Mouse (Mus musculus) liver, embryonic 16.5 days (tissue): ENCODE data around the gene Arl4c. TPM values are rescaled to one million over a fixed set of nuclear protein-coding genes. Genes with fewer than 3 reads are reported as not detected.
"Not testable (repeated sequence)": the region's sequence is repeated elsewhere in the genome, so short reads cannot be mapped to it uniquely, and the experiment has no call there.

Experiments
- ATAC-seq: fragments of 200-750 bp; cut with Nextera tagmentation; 2 replicates; pipeline ENCODE4 v1.8.0; 2017; ENCODE audit warnings: low read depth, mild to moderate bottlenecking, moderate number of reproducible peaks, moderate library complexity
- H3K27ac ChIP-seq: fragments of 300-500 bp; sonication (generic); 2 replicates; pipeline ENCODE4 v1.5.1; 2014; ENCODE audit warnings: mild to moderate bottlenecking, low read length
- H3K27me3 ChIP-seq: fragments of 300-500 bp; sonication (generic); 2 replicates; pipeline ENCODE4 v1.6.1; 2014; ENCODE audit warnings: low read depth, low read length, mixed read lengths; ENCODE audit not compliant: control insufficient read depth, insufficient read depth
- H3K36me3 ChIP-seq: fragments of 300-500 bp; sonication (generic); 2 replicates; pipeline ENCODE4 v1.6.1; 2014; ENCODE audit warnings: mild to moderate bottlenecking; ENCODE audit not compliant: control insufficient read depth, insufficient read depth
- H3K4me1 ChIP-seq: fragments of 300-500 bp; sonication (generic); 2 replicates; pipeline ENCODE4 v1.6.1; 2014; ENCODE audit warnings: low read depth, low read length, mixed read lengths; ENCODE audit not compliant: control insufficient read depth
- H3K4me2 ChIP-seq: fragments of 300-500 bp; sonication (generic); 2 replicates; pipeline ENCODE4 v1.6.1; 2014; ENCODE audit warnings: low read depth, low read length, mixed read lengths
- H3K4me3 ChIP-seq: fragments of 300-500 bp; sonication (generic); 2 replicates; pipeline ENCODE4 v1.5.1; 2014; ENCODE audit warnings: low read depth, mild to moderate bottlenecking, low read length
- H3K9ac ChIP-seq: fragments of 300-500 bp; sonication (generic); 2 replicates; pipeline ENCODE4 v1.6.1; 2014; ENCODE audit warnings: low read depth, low read length
- H3K9me3 ChIP-seq: fragments of 300-500 bp; sonication (generic); replicated peaks from 2 replicates; pipeline ENCODE4 v1.6.1; 2016; ENCODE audit warnings: low read length; ENCODE audit not compliant: control insufficient read depth
- WGBS: fragments of 180-500 bp; shearing (Covaris S2); extraction: QIAGEN DNeasy Blood & Tissue Kit; methylation state at CpG from one replicate; pipeline ENCODE4 v1.1.7; 2014; ENCODE audit not compliant: insufficient replicate concordance; 5-methylcytosine and 5-hydroxymethylcytosine counted together
- polyA plus RNA-seq: library from polyadenylated mRNA; unstranded; fragments of >200 nt; fragmentation: Nextera tagmentation; extraction: Ambion mirVana; gene quantifications from 2 replicates; pipeline ENCODE4 v1.2.1, GENCODE M21; 2015

Gene Arl4c
- polyA plus RNA-seq, 1 experiment from 2014 or later, result 0.93 TPM

- Histone ChIP-seq H3K4me1 (no peaks in the 10 kb centered on the region), H3K9ac (no peak overlapping the region), H3K27ac (no peak overlapping the region), H3K4me3 (no peak overlapping the region), H3K4me2 (no peak overlapping the region), H3K36me3 (no peaks in the 10 kb centered on the region), H3K27me3 (no peaks in the 10 kb centered on the region), H3K9me3 (no peaks in the 10 kb centered on the region)
- WGBS, result 45% methylated on average over 4 of the region's 4 CpGs
- ATAC-seq, result no peak
Measured at GRCm38 (mm10) chr1:88642735-88643134, 59.3 kb downstream of the Arl4c start.

DNA sequence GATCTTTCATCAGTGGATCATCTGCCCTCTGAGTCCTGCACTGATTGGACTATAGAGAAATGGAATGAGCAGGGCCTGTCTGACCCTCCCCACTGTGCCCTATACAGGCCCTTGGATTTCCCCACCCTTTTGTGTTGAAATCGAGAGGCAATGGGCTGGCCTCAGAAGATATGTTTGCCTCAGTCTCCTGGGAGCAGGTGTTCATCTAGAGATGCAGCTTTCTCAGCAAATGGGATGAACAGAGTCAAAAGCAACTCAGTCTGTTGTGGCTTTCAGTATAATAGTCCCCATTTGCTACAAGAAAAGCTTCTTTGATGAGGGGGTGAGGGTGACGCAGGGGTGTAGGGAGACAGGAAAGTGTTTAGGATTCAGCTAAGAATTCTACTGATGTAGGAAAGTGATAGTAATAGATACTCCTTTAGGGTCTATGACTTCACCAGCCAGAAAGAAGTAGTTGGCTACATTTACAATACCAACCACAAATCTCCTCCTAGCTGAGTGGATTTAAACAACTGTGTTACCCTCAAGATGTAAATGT lies 60.3 kb downstream of the Arl4c start:
- H3K27ac ChIP-seq, result no peak overlapping the region
- WGBS, result 59% methylated on average over 2 of the region's 2 CpGs
- no peak overlapping the region for H3K4me3 ChIP-seq
- no peak overlapping the region for H3K4me2 ChIP-seq
- no peaks in the 10 kb centered on the region for H3K9me3 ChIP-seq
- ATAC-seq, result no peak
- H3K36me3 ChIP-seq, result no peaks in the 10 kb centered on the region
- no peaks in the 10 kb centered on the region for H3K27me3 ChIP-seq
- H3K9ac ChIP-seq, result no peak overlapping the region
- no peaks in the 10 kb centered on the region for H3K4me1 ChIP-seq

DNA sequence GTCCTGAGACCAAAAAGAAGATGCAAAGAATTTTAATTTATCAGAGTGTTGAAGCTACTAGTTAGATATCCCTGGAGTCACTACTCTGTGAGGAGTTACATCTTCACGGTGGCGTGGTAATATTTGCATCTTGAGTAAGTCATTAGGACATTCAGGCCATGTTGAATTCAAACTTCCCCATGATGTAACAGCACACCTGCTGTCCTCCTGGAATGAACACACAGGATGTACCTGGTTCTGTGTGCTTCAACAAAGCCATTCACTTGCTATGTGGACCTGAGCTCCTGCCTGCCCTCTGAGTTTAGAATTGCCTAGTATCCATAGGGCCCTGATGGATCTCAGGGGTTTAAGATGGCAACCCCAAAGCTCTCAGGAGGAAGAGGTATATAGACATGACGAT lies 60.8 kb downstream of the Arl4c start:
- Histone ChIP-seq H3K9me3 (no peaks in the 10 kb centered on the region), H3K4me2 (no peak overlapping the region), H3K9ac (no peak overlapping the region), H3K27ac (no peak overlapping the region), H3K4me3 (no peak overlapping the region), H3K27me3 (no peaks in the 10 kb centered on the region), H3K36me3 (no peaks in the 10 kb centered on the region), H3K4me1 (no peaks in the 10 kb centered on the region)
- 61% methylated on average over 3 of the region's 3 CpGs for WGBS
- ATAC-seq, result no peak

- 33% methylated on average over 10 of the region's 10 CpGs for WGBS
- 0 out of 2 replicates have a peak, but pooled peaks have one; percentile 19 for ATAC-seq
Measured at GRCm38 (mm10) chr1:88639432-88640281, 62.4 kb downstream of the Arl4c start.

DNA sequence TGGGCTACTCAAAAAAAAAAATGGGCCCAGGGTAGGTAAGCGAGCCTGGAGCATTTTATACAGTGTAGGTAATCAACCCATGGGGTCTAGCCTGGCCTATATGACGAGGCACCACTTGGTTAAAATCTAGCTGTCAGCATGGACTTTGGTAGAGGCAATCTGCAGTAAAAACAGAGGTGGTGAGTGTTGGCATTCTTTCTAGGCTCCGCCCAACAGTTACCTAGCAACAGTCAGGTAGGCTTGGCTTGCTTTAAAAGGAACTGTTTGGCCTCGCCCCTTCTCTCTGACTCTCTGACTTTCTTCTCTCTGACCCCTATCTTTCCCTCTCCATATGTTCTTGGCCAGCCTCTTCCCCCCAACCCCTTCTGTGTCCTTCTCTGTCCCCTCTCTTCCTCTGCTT lies 63.4 kb downstream of the Arl4c start:
- Histone ChIP-seq H3K4me2 (no peak overlapping the region), H3K36me3 (no peaks in the 10 kb centered on the region), H3K27ac (no peak overlapping the region), H3K27me3 (no peaks in the 10 kb centered on the region), H3K4me1 (no peaks in the 10 kb centered on the region; the same call in 1 of the 2 replicates), H3K4me3 (no peak overlapping the region), H3K9ac (no peak overlapping the region), H3K9me3 (no peaks in the 10 kb centered on the region)
- WGBS, result 38% methylated on average over 4 of the region's 4 CpGs
- no peak for ATAC-seq

More at GRCm38 (mm10) chr1:88639432-88640281, 62.4 kb downstream of the Arl4c start:
- no peak overlapping the region for H3K27ac ChIP-seq
- no peaks in the 10 kb centered on the region for H3K36me3 ChIP-seq
- H3K27me3 ChIP-seq, result no peaks in the 10 kb centered on the region
- H3K4me1 ChIP-seq, result no peaks in the 10 kb centered on the region; the same call in 1 of the 2 replicates
- no peak overlapping the region for H3K4me3 ChIP-seq
- H3K4me2 ChIP-seq, result no peak overlapping the region
- no peak overlapping the region for H3K9ac ChIP-seq
- H3K9me3 ChIP-seq, result no peaks in the 10 kb centered on the region

DNA sequence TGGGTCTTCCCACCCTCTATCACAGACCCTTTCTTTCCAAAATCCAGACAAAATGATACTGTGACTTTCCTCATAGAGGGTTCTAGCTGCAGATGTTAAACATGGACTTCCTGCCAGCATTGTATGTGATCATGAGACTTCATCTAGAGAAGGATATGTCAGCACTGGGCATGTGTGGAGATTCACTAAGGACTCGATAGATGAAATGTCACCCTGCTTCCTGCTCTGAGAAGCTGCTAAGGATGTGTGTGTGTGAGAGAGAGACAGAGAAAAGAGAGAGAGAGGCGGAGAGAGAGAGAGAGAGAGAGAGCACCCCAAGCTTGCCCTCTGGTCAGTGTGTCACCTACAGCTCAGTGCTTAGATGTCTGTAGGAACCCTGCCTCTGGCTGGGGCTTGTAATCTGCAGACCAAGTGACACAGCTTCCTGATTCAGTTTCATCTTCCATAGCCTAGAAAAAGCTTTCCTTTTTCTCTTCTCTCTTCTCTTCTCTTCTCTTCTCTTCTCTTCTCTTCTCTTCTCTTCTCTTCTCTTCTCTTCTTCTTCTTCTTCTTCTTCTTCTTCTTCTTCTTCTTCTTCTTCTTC lies 65.4 kb downstream of the Arl4c start:
- not testable (repeated sequence) for H3K4me2 ChIP-seq, H3K36me3 ChIP-seq, H3K4me1 ChIP-seq, ATAC-seq, H3K9me3 ChIP-seq, H3K27me3 ChIP-seq, H3K27ac ChIP-seq, H3K9ac ChIP-seq, H3K4me3 ChIP-seq
- WGBS, result 22% methylated on average over 2 of the region's 2 CpGs

- ATAC-seq, result peak; percentile 35; the same call in 1 of the 2 replicates
- 0 out of 2 replicates have a peak overlapping the region, but pooled peaks have one; percentile 1 for H3K27ac ChIP-seq
Measured at GRCm38 (mm10) chr1:88635659-88636058, 66.4 kb downstream of the Arl4c start.

DNA sequence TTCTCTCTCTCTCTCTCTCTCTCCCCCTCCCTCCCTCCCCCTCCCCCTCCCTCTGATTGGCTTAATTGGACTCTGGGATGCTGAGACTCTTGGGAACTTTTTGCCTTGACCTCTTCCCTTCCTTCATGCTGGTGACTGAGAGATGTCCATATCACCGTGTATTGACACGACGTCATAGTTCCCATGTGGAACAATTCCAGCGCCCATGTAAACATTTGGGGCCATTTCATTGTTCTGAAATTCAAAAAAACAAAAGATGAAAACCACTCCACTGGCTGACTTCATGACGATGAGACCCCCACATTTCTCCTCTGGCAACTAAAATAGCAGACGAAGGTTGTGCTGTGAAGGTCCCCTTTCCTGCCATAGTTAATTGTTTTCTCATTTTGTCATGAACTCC lies 69.2 kb downstream of the Arl4c start:
- 65% methylated on average over 6 of the region's 6 CpGs for WGBS
- Histone ChIP-seq H3K4me1 (no peaks in the 10 kb centered on the region; the same call in 1 of the 2 replicates), H3K27me3 (no peaks in the 10 kb centered on the region), H3K36me3 (no peaks in the 10 kb centered on the region), H3K4me3 (no peak overlapping the region), H3K4me2 (no peak overlapping the region), H3K9me3 (no peaks in the 10 kb centered on the region), H3K27ac (no peak overlapping the region), H3K9ac (no peak overlapping the region)
- ATAC-seq, result no peak

More at GRCm38 (mm10) chr1:88635659-88636058, 66.4 kb downstream of the Arl4c start:
- 17% methylated on average over 12 of the region's 12 CpGs for WGBS
- no peaks in the 10 kb centered on the region for H3K9me3 ChIP-seq
- H3K9ac ChIP-seq, result no peak overlapping the region
- no peaks in the 10 kb centered on the region; the same call in 1 of the 2 replicates for H3K4me1 ChIP-seq
- H3K4me3 ChIP-seq, result no peak overlapping the region
- no peak overlapping the region for H3K4me2 ChIP-seq
- H3K36me3 ChIP-seq, result no peaks in the 10 kb centered on the region
- no peaks in the 10 kb centered on the region for H3K27me3 ChIP-seq
